Mouse (Mus musculus): ENCODE results near the gene Cklf. TPM values are rescaled to one million over a fixed set of nuclear protein-coding genes. Genes with fewer than 3 reads are reported as not detected.
A peak's percentile ranks its signal among the peaks of the same experiment; 100 is the strongest.
"Not testable (repeated sequence)": the region's sequence is repeated elsewhere in the genome, so short reads cannot be mapped to it uniquely, and the experiment has no call there.

The Cklf gene
- total RNA-seq, 1 experiment, result 42.7 TPM

DNA sequence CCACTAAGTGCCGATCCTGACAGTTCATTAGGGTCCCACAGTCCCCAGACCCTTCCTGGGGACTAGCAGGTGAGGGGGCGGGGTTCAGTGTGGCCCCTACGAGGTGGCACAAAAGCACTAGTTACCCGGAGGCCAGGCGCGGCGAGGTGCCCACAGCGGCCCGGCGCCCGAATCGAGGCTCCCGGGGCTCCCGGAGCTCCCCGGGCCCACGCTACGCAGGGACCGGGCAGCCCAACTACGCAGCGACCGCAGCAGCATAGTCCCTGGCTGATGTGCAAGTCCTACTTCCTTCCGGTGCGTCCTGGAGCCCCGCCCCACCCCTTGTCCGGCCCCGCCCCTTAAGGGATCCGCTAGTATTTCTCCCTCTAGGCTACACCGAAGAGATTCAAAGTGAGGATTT is 2.4 kb upstream of the Cklf start, which contains the start of gene Tk2:
Tk2 (minus strand) TSS at position 283 of the 400 bp plus-strand sequence.
- Histone ChIP-seq H3K27ac (ENCODE audit: insufficient read depth, low read depth, low read length, poor library complexity, severe bottlenecking) (no peak within 1 kb of the TSS), H3K9me3 (ENCODE audit: control insufficient read depth, insufficient read depth, low read depth, low read length) (no peaks in the 10 kb centered on the region), H3K9ac (ENCODE audit: insufficient read depth, low read depth, low read length, poor library complexity, severe bottlenecking) (peak within 1 kb of the TSS; percentile 87), H3K4me1 (ENCODE audit: control insufficient read depth in 2 of 2, insufficient read depth in 2 of 2, low read length in 2 of 2, poor library complexity in 1 of 2) (peaks cover 0 to 6% of the 10 kb centered on the region in 2 experiments; a peak in 1 of 4 replicates), H3K36me3 (ENCODE audit: control insufficient read depth, insufficient read depth, low read length, poor library complexity, severe bottlenecking) (no peaks in the 10 kb centered on the region; the same call in 1 of the 2 replicates), H3K4me3 (ENCODE audit: insufficient read depth in 1 of 2, low read depth in 1 of 2, low read length in 2 of 2, poor library complexity in 1 of 2, severe bottlenecking in 1 of 2) (peak within 1 kb of the TSS; percentile 96 to 97)
- TF ChIP-seq ZC3H11A (IDR thresholded peaks at IDR 0.05; ENCODE audit: borderline replicate concordance, low read depth, low read length) (no peak), ZNF384 (IDR thresholded peaks at IDR 0.05; ENCODE audit: low read depth, low read length) (no peak), HCFC1 (IDR thresholded peaks at IDR 0.05; ENCODE audit: borderline replicate concordance, insufficient read depth, low read length) (no peak), CHD2 (IDR thresholded peaks at IDR 0.05; ENCODE audit: low read depth, low read length) (no peak), MAFK (IDR thresholded peaks at IDR 0.05; ENCODE audit: insufficient read depth, low read depth, low read length) (no peak)
- no peak for DNase-seq (ENCODE audit: low read depth, low spot score)
- in situ Hi-C loops (cut with MboI; ENCODE audit: low sequenced_read_pairs in 2 of 2, unreplicated experiment in 2 of 2), result no loop called here

DNA sequence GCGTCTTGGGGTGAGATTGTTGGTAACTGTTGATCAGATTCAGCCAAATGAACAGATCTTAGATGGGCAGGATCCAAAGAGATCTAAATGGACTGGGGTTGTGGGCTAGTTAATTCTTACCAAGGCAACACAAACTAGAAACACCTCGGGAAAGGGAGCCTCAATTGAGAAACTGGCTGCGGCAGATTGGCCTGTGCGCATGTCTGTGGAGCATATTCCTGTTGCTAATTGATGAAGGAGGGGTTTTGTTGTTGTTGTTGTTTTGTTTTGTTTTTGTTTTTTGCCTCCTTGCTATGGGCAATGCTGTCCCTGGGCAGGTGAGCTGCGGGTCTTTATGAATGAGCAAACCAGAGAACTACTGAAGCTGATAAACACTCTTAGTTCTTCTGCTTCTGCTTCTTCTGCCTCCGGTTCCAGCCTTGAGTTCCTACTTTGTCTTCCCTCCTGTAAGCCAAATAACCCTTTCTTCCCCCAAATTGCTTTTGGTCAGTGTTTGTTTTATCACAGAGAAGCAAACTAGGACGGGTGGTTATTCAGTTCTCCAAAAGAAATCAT is 1.1 kb upstream of the Cklf start:
- no peak overlapping the region for H3K4me3 ChIP-seq (ENCODE audit: insufficient read depth in 1 of 2, low read depth in 1 of 2, low read length in 2 of 2, poor library complexity in 1 of 2, severe bottlenecking in 1 of 2)
- peaks cover 0 to 6% of the 10 kb centered on the region in 2 experiments; a peak in 1 of 4 replicates for H3K4me1 ChIP-seq (ENCODE audit: control insufficient read depth in 2 of 2, insufficient read depth in 2 of 2, low read length in 2 of 2, poor library complexity in 1 of 2)
- H3K27ac ChIP-seq (ENCODE audit: insufficient read depth, low read depth, low read length, poor library complexity, severe bottlenecking), result no peak overlapping the region
- no peak overlapping the region for H3K9ac ChIP-seq (ENCODE audit: insufficient read depth, low read depth, low read length, poor library complexity, severe bottlenecking)
- no peak for TF ChIP-seq HCFC1 (IDR thresholded peaks at IDR 0.05; ENCODE audit: borderline replicate concordance, insufficient read depth, low read length)
- no peak for TF ChIP-seq ZNF384 (IDR thresholded peaks at IDR 0.05; ENCODE audit: low read depth, low read length)
- no peak for TF ChIP-seq MAFK (IDR thresholded peaks at IDR 0.05; ENCODE audit: insufficient read depth, low read depth, low read length)
- no peak for TF ChIP-seq CHD2 (IDR thresholded peaks at IDR 0.05; ENCODE audit: low read depth, low read length)
- TF ChIP-seq ZC3H11A (IDR thresholded peaks at IDR 0.05; ENCODE audit: borderline replicate concordance, low read depth, low read length), result no peak
- no peak for DNase-seq (ENCODE audit: low read depth, low spot score)
- in situ Hi-C loops (cut with MboI; ENCODE audit: low sequenced_read_pairs in 2 of 2, unreplicated experiment in 2 of 2), result no loop called here
- H3K9me3 ChIP-seq (ENCODE audit: control insufficient read depth, insufficient read depth, low read depth, low read length), result no peaks in the 10 kb centered on the region
- no peaks in the 10 kb centered on the region; the same call in 1 of the 2 replicates for H3K36me3 ChIP-seq (ENCODE audit: control insufficient read depth, insufficient read depth, low read length, poor library complexity, severe bottlenecking)

DNA sequence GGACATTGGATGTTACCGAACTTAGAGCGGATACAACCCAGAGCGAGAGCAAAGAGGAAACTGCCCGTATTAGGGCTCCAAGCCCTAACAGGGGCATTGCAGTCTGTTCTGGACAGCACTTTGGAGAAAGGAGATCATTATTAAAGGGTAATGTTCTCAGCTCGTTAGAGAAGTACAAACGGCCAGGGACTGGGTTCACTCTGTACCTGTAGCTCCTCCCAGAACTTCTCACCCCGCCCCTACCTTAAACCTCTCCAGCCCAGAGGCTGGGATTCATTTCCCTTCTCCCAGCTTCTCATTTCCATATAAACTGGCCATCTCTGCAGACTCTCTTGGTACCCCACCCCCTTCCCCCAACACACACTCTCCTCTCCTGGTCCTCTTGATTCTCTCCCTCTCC is 800 bp downstream of the Cklf start:
- in situ Hi-C loops (cut with MboI; ENCODE audit: low sequenced_read_pairs in 2 of 2, unreplicated experiment in 2 of 2), result no loop called here
- Histone ChIP-seq H3K27ac (ENCODE audit: insufficient read depth, low read depth, low read length, poor library complexity, severe bottlenecking) (no peak overlapping the region), H3K9me3 (ENCODE audit: control insufficient read depth, insufficient read depth, low read depth, low read length) (no peaks in the 10 kb centered on the region), H3K4me1 (ENCODE audit: control insufficient read depth in 2 of 2, insufficient read depth in 2 of 2, low read length in 2 of 2, poor library complexity in 1 of 2) (peaks cover 0 to 6% of the 10 kb centered on the region in 2 experiments; a peak in 1 of 4 replicates), H3K36me3 (ENCODE audit: control insufficient read depth, insufficient read depth, low read length, poor library complexity, severe bottlenecking) (no peaks in the 10 kb centered on the region), H3K4me3 (ENCODE audit: insufficient read depth in 1 of 2, low read depth in 1 of 2, low read length in 2 of 2, poor library complexity in 1 of 2, severe bottlenecking in 1 of 2) (peak overlapping the region; percentile 86 to 88), H3K9ac (ENCODE audit: insufficient read depth, low read depth, low read length, poor library complexity, severe bottlenecking) (peak overlapping the region; percentile 35; the same call in 1 of the 2 replicates)
- TF ChIP-seq ZC3H11A (IDR thresholded peaks at IDR 0.05; ENCODE audit: borderline replicate concordance, low read depth, low read length) (no peak), MAFK (IDR thresholded peaks at IDR 0.05; ENCODE audit: insufficient read depth, low read depth, low read length) (no peak), CHD2 (IDR thresholded peaks at IDR 0.05; ENCODE audit: low read depth, low read length) (no peak), ZNF384 (IDR thresholded peaks at IDR 0.05; ENCODE audit: low read depth, low read length) (no peak), HCFC1 (IDR thresholded peaks at IDR 0.05; ENCODE audit: borderline replicate concordance, insufficient read depth, low read length) (no peak)
- DNase-seq (ENCODE audit: low read depth, low spot score), result no peak

DNA sequence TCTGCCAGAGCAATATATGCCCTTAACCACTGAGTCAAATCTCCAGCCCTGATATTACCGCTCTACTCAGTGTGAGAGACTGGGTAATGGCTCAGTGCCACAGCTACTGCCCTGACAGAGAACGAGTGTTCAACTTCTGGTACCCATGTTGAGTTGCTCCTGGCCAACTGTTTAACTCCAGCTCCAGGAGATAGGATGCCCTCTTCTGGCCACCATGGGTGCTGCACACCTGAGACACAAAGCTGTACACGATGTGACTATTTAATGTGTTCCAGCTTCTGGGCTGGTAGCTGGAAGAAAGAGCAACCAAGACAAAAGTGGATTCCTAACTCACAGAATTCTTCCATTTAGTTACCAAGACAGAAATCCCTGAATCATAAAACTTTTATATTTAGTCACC is 2.4 kb downstream of the Cklf start:
- in situ Hi-C loops (cut with MboI; ENCODE audit: low sequenced_read_pairs in 2 of 2, unreplicated experiment in 2 of 2), result no loop called here
- no peaks in the 10 kb centered on the region for H3K9me3 ChIP-seq (ENCODE audit: control insufficient read depth, insufficient read depth, low read depth, low read length)
- no peak overlapping the region for H3K4me3 ChIP-seq (ENCODE audit: insufficient read depth in 1 of 2, low read depth in 1 of 2, low read length in 2 of 2, poor library complexity in 1 of 2, severe bottlenecking in 1 of 2)
- H3K36me3 ChIP-seq (ENCODE audit: control insufficient read depth, insufficient read depth, low read length, poor library complexity, severe bottlenecking), result no peaks in the 10 kb centered on the region
- TF ChIP-seq CHD2 (IDR thresholded peaks at IDR 0.05; ENCODE audit: low read depth, low read length), result no peak
- no peak for TF ChIP-seq ZNF384 (IDR thresholded peaks at IDR 0.05; ENCODE audit: low read depth, low read length)
- TF ChIP-seq ZC3H11A (IDR thresholded peaks at IDR 0.05; ENCODE audit: borderline replicate concordance, low read depth, low read length), result no peak
- no peak for TF ChIP-seq MAFK (IDR thresholded peaks at IDR 0.05; ENCODE audit: insufficient read depth, low read depth, low read length)
- no peaks in the 10 kb centered on the region; a peak in 1 of 4 replicates for H3K4me1 ChIP-seq (ENCODE audit: control insufficient read depth in 2 of 2, insufficient read depth in 2 of 2, low read length in 2 of 2, poor library complexity in 1 of 2)
- H3K9ac ChIP-seq (ENCODE audit: insufficient read depth, low read depth, low read length, poor library complexity, severe bottlenecking), result no peak overlapping the region
- no peak overlapping the region for H3K27ac ChIP-seq (ENCODE audit: insufficient read depth, low read depth, low read length, poor library complexity, severe bottlenecking)
- no peak for DNase-seq (ENCODE audit: low read depth, low spot score)

DNA sequence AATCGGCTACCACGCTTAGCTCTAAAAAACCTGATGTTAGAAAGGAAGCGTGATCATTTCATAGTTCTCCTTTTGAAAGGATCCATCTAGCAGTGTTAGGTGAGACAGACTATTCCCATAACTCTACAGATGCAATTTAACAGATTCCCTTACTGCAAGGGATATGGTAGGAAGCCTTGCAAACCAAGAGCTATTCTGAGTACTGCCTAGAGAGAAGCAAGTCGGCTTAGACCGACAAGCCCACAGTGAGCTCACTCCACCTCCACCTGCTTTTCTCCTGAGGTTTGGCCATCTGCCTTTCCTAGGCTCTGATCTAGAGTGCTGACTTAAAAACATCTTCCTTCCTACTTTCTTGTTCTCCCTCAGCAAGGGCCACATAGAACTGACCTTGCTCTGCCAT is 11.1 kb downstream of the Cklf start:
- in situ Hi-C loops (cut with MboI; ENCODE audit: low sequenced_read_pairs in 2 of 2, unreplicated experiment in 2 of 2); H3K27ac ChIP-seq (ENCODE audit: insufficient read depth, low read depth, low read length, poor library complexity, severe bottlenecking); H3K4me3 ChIP-seq (ENCODE audit: insufficient read depth in 1 of 2, low read depth in 1 of 2, low read length in 2 of 2, poor library complexity in 1 of 2, severe bottlenecking in 1 of 2); H3K4me1 ChIP-seq (ENCODE audit: control insufficient read depth in 2 of 2, insufficient read depth in 2 of 2, low read length in 2 of 2, poor library complexity in 1 of 2); H3K9me3 ChIP-seq (ENCODE audit: control insufficient read depth, insufficient read depth, low read depth, low read length); H3K9ac ChIP-seq (ENCODE audit: insufficient read depth, low read depth, low read length, poor library complexity, severe bottlenecking); DNase-seq (ENCODE audit: low read depth, low spot score); H3K36me3 ChIP-seq (ENCODE audit: control insufficient read depth, insufficient read depth, low read length, poor library complexity, severe bottlenecking): not testable (repeated sequence)

DNA sequence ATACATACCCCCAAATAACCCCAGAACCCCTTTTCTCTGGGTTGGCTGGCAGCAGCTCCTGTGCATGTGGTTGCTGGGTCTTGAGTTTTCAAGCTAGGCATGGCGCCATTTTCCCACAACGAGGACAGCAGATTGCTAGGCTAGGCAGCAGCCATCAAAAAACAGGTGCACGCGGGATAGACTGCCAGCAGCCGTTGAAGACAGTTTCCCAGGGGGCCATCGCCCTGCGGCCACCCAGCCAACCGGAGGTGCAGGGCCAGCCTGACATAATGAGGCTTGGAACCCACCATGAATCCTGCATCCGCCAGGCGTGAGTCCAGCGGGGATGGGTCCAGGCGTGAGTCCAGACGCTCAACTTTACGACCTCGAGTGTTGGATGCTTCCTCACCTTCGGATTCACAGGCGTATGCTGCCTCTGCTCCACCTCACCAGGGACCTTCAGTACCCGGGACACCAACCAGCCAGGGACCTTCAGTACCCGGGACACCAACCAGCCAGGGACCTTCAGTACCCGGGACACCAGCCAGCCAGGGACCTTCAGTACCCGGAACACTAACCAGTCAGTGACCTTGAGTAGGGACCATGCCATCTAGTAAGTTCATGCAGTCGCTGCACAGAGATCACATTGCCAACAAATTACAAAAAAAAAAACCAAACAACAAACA is 13.7 kb downstream of the Cklf start:
- in situ Hi-C loops (cut with MboI; ENCODE audit: low sequenced_read_pairs in 2 of 2, unreplicated experiment in 2 of 2), result not testable (repeated sequence)

More for the DNA sequence above, 13.7 kb downstream of the Cklf start:
- H3K27ac ChIP-seq (ENCODE audit: insufficient read depth, low read depth, low read length, poor library complexity, severe bottlenecking); DNase-seq (ENCODE audit: low read depth, low spot score); H3K9me3 ChIP-seq (ENCODE audit: control insufficient read depth, insufficient read depth, low read depth, low read length); H3K4me1 ChIP-seq (ENCODE audit: control insufficient read depth in 2 of 2, insufficient read depth in 2 of 2, low read length in 2 of 2, poor library complexity in 1 of 2); H3K4me3 ChIP-seq (ENCODE audit: insufficient read depth in 1 of 2, low read depth in 1 of 2, low read length in 2 of 2, poor library complexity in 1 of 2, severe bottlenecking in 1 of 2); H3K9ac ChIP-seq (ENCODE audit: insufficient read depth, low read depth, low read length, poor library complexity, severe bottlenecking); H3K36me3 ChIP-seq (ENCODE audit: control insufficient read depth, insufficient read depth, low read length, poor library complexity, severe bottlenecking): not testable (repeated sequence)

Data from ES-E14 (cell line).